Mouse (Mus musculus): ENCODE data around the gene Nudt9. TPM values are rescaled to one million over a fixed set of nuclear protein-coding genes. Genes with fewer than 3 reads are reported as not detected.
A peak's percentile ranks its signal among the peaks of the same experiment; 100 is the strongest.

The Nudt9 gene
- polyA plus RNA-seq, 1 experiment from 2014 or later: 66.1 TPM

- 93% methylated on average over 2 of the region's 2 CpGs for WGBS
- H3K4me2 ChIP-seq (ENCODE audit: low read depth, low read length): no peak overlapping the region
- no peak for ATAC-seq (ENCODE audit: low read depth)
- no peak overlapping the region for H3K9ac ChIP-seq (replicated peaks; ENCODE audit: low read depth, low read length)
- no peaks in the 10 kb centered on the region for H3K36me3 ChIP-seq (ENCODE audit: control insufficient read depth, insufficient read depth, low read length)
- no peaks in the 10 kb centered on the region for H3K9me3 ChIP-seq (ENCODE audit: control insufficient read depth, low read length)
- no peak overlapping the region for H3K27ac ChIP-seq (ENCODE audit: low read depth, low read length)
- no peak overlapping the region for H3K4me3 ChIP-seq (ENCODE audit: low read depth, low read length)
- H3K27me3 ChIP-seq (ENCODE audit: control insufficient read depth, insufficient read depth, low read length): no peaks in the 10 kb centered on the region
- H3K4me1 ChIP-seq (ENCODE audit: control insufficient read depth, insufficient read depth, low read length): no peaks in the 10 kb centered on the region
These were observed 13.5 kb upstream of the Nudt9 start for GRCm38 (mm10) chr5:104032434-104033097.

- no peak overlapping the region for H3K27ac ChIP-seq (ENCODE audit: low read depth, low read length)
- ATAC-seq (ENCODE audit: low read depth): no peak
- no peak overlapping the region for H3K4me3 ChIP-seq (ENCODE audit: low read depth, low read length)
- H3K9me3 ChIP-seq (ENCODE audit: control insufficient read depth, low read length): no peaks in the 10 kb centered on the region
- no peaks in the 10 kb centered on the region for H3K4me1 ChIP-seq (ENCODE audit: control insufficient read depth, insufficient read depth, low read length)
- H3K4me2 ChIP-seq (ENCODE audit: low read depth, low read length): no peak overlapping the region
- H3K36me3 ChIP-seq (ENCODE audit: control insufficient read depth, insufficient read depth, low read length): no peaks in the 10 kb centered on the region
- no peaks in the 10 kb centered on the region for H3K27me3 ChIP-seq (ENCODE audit: control insufficient read depth, insufficient read depth, low read length)
- H3K9ac ChIP-seq (replicated peaks; ENCODE audit: low read depth, low read length): no peak overlapping the region
These were observed 11.0 kb upstream of the Nudt9 start for GRCm38 (mm10) chr5:104035066-104035465.

GRCm38 (mm10) chr5:104035824-104036223, 10.3 kb upstream of the Nudt9 start:
- WGBS: 75% methylated on average over 1 of the region's 1 CpGs
- Histone ChIP-seq H3K9me3 (ENCODE audit: control insufficient read depth, low read length) (no peaks in the 10 kb centered on the region), H3K27ac (ENCODE audit: low read depth, low read length) (no peak overlapping the region), H3K9ac (replicated peaks; ENCODE audit: low read depth, low read length) (no peak overlapping the region), H3K4me1 (ENCODE audit: control insufficient read depth, insufficient read depth, low read length) (no peaks in the 10 kb centered on the region), H3K4me2 (ENCODE audit: low read depth, low read length) (no peak overlapping the region), H3K4me3 (ENCODE audit: low read depth, low read length) (no peak overlapping the region), H3K36me3 (ENCODE audit: control insufficient read depth, insufficient read depth, low read length) (no peaks in the 10 kb centered on the region), H3K27me3 (ENCODE audit: control insufficient read depth, insufficient read depth, low read length) (no peaks in the 10 kb centered on the region)
- no peak for ATAC-seq (ENCODE audit: low read depth)

GRCm38 (mm10) chr5:104036686-104037085, 9.4 kb upstream of the Nudt9 start:
- Histone ChIP-seq H3K4me3 (ENCODE audit: low read depth, low read length) (no peak overlapping the region), H3K4me1 (ENCODE audit: control insufficient read depth, insufficient read depth, low read length) (no peaks in the 10 kb centered on the region), H3K9me3 (ENCODE audit: control insufficient read depth, low read length) (no peaks in the 10 kb centered on the region), H3K4me2 (ENCODE audit: low read depth, low read length) (no peak overlapping the region), H3K27me3 (ENCODE audit: control insufficient read depth, insufficient read depth, low read length) (no peaks in the 10 kb centered on the region), H3K27ac (ENCODE audit: low read depth, low read length) (no peak overlapping the region), H3K9ac (replicated peaks; ENCODE audit: low read depth, low read length) (no peak overlapping the region), H3K36me3 (ENCODE audit: control insufficient read depth, insufficient read depth, low read length) (no peaks in the 10 kb centered on the region)
- WGBS: 97% methylated on average over 1 of the region's 1 CpGs
- no peak for ATAC-seq (ENCODE audit: low read depth)

- Histone ChIP-seq H3K36me3 (ENCODE audit: control insufficient read depth, insufficient read depth, low read length) (no peaks in the 10 kb centered on the region), H3K4me2 (ENCODE audit: low read depth, low read length) (no peak overlapping the region), H3K27ac (ENCODE audit: low read depth, low read length) (no peak overlapping the region), H3K4me1 (ENCODE audit: control insufficient read depth, insufficient read depth, low read length) (no peaks in the 10 kb centered on the region), H3K9me3 (ENCODE audit: control insufficient read depth, low read length) (no peaks in the 10 kb centered on the region), H3K4me3 (ENCODE audit: low read depth, low read length) (no peak overlapping the region), H3K27me3 (ENCODE audit: control insufficient read depth, insufficient read depth, low read length) (no peaks in the 10 kb centered on the region), H3K9ac (replicated peaks; ENCODE audit: low read depth, low read length) (no peak overlapping the region)
- peak; percentile 44; the same call in 1 of the 2 replicates for ATAC-seq (ENCODE audit: low read depth)
- WGBS: 76% methylated on average over 6 of the region's 6 CpGs
These were observed 6.8 kb upstream of the Nudt9 start for GRCm38 (mm10) chr5:104039154-104039932.

GRCm38 (mm10) chr5:104042906-104043305, 3.2 kb upstream of the Nudt9 start:
- no peak overlapping the region for H3K27ac ChIP-seq (ENCODE audit: low read depth, low read length)
- no peaks in the 10 kb centered on the region for H3K9me3 ChIP-seq (ENCODE audit: control insufficient read depth, low read length)
- WGBS: 93% methylated on average over 2 of the region's 2 CpGs
- H3K4me2 ChIP-seq (ENCODE audit: low read depth, low read length): no peak overlapping the region
- no peak overlapping the region for H3K9ac ChIP-seq (replicated peaks; ENCODE audit: low read depth, low read length)
- 0 out of 2 replicates have a peak, but pooled peaks cover 8% of the 10 kb centered on the region for H3K4me1 ChIP-seq (ENCODE audit: control insufficient read depth, insufficient read depth, low read length)
- no peaks in the 10 kb centered on the region for H3K27me3 ChIP-seq (ENCODE audit: control insufficient read depth, insufficient read depth, low read length)
- no peak for ATAC-seq (ENCODE audit: low read depth)
- no peaks in the 10 kb centered on the region for H3K36me3 ChIP-seq (ENCODE audit: control insufficient read depth, insufficient read depth, low read length)
- H3K4me3 ChIP-seq (ENCODE audit: low read depth, low read length): no peak overlapping the region

- 72% methylated on average over 2 of the region's 2 CpGs for WGBS
- H3K27ac ChIP-seq (ENCODE audit: low read depth, low read length): no peak overlapping the region
- ATAC-seq (ENCODE audit: low read depth): no peak
- 0 out of 2 replicates have a peak, but pooled peaks cover 8% of the 10 kb centered on the region for H3K4me1 ChIP-seq (ENCODE audit: control insufficient read depth, insufficient read depth, low read length)
- no peaks in the 10 kb centered on the region for H3K27me3 ChIP-seq (ENCODE audit: control insufficient read depth, insufficient read depth, low read length)
- H3K4me3 ChIP-seq (ENCODE audit: low read depth, low read length): no peak overlapping the region
- H3K4me2 ChIP-seq (ENCODE audit: low read depth, low read length): no peak overlapping the region
- no peaks in the 10 kb centered on the region for H3K9me3 ChIP-seq (ENCODE audit: control insufficient read depth, low read length)
- no peaks in the 10 kb centered on the region for H3K36me3 ChIP-seq (ENCODE audit: control insufficient read depth, insufficient read depth, low read length)
- H3K9ac ChIP-seq (replicated peaks; ENCODE audit: low read depth, low read length): no peak overlapping the region
These were observed 2.4 kb upstream of the Nudt9 start for GRCm38 (mm10) chr5:104043704-104044103.

GRCm38 (mm10) chr5:104047200-104048105, 1.3 kb downstream of the Nudt9 start:
- Histone ChIP-seq H3K9ac (replicated peaks; ENCODE audit: low read depth, low read length) (peak overlapping the region; percentile 68), H3K27me3 (ENCODE audit: control insufficient read depth, insufficient read depth, low read length) (no peaks in the 10 kb centered on the region), H3K4me3 (ENCODE audit: low read depth, low read length) (peak overlapping the region; percentile 58), H3K9me3 (ENCODE audit: control insufficient read depth, low read length) (no peaks in the 10 kb centered on the region), H3K27ac (ENCODE audit: low read depth, low read length) (peak overlapping the region; percentile 74; the same call in 1 of the 2 replicates), H3K4me2 (ENCODE audit: low read depth, low read length) (peak overlapping the region; percentile 47), H3K36me3 (ENCODE audit: control insufficient read depth, insufficient read depth, low read length) (0 out of 2 replicates have a peak, but pooled peaks cover 5% of the 10 kb centered on the region), H3K4me1 (ENCODE audit: control insufficient read depth, insufficient read depth, low read length) (0 out of 2 replicates have a peak, but pooled peaks cover 8% of the 10 kb centered on the region)
- peak; percentile 2; the same call in 1 of the 2 replicates for ATAC-seq (ENCODE audit: low read depth)
- WGBS: 5% methylated on average over 19 of the region's 19 CpGs

Data from neural tube, embryonic 14.5 days (tissue).